Mouse (Mus musculus): ENCODE results near the gene Sh3bp1. TPM values are rescaled to one million over a fixed set of nuclear protein-coding genes. Genes with fewer than 3 reads are reported as not detected.

Sh3bp1 gene
- polyA plus RNA-seq, 1 experiment from 2014 or later = 15.1 TPM

- Histone ChIP-seq H3K9me3 (replicated peaks) (no peaks in the 10 kb centered on the region), H3K36me3 (peaks cover 30% of the 10 kb centered on the region), H3K4me1 (replicated peaks) (peaks cover 61% of the 10 kb centered on the region), H3K27me3 (no peaks in the 10 kb centered on the region), H3K4me2 (peak overlapping the region; percentile 75), H3K9ac (peak overlapping the region; percentile 71), H3K4me3 (peak overlapping the region; percentile 67), H3K27ac (peak overlapping the region; percentile 64)
- no peak for ATAC-seq (replicated peaks; ENCODE audit: insufficient number of reproducible peaks, insufficient read depth, low FRiP score, low read depth)
- WGBS = 17% methylated on average over 18 of the region's 18 CpGs
These were observed 1.2 kb downstream of the Sh3bp1 start for GRCm38 (mm10) chr15:78900585-78901421.

GRCm38 (mm10) chr15:78901422-78901789, 1.8 kb downstream of the Sh3bp1 start:
- Histone ChIP-seq H3K27me3 (no peaks in the 10 kb centered on the region), H3K4me3 (peak overlapping the region; percentile 67), H3K4me1 (replicated peaks) (peaks cover 57% of the 10 kb centered on the region), H3K9me3 (replicated peaks) (no peaks in the 10 kb centered on the region), H3K4me2 (peak overlapping the region; percentile 75), H3K9ac (peak overlapping the region; percentile 71; the same call in 1 of the 2 replicates), H3K27ac (peak overlapping the region; percentile 64; the same call in 1 of the 2 replicates), H3K36me3 (peaks cover 36% of the 10 kb centered on the region)
- ATAC-seq (replicated peaks; ENCODE audit: insufficient number of reproducible peaks, insufficient read depth, low FRiP score, low read depth) = no peak
- 59% methylated on average over 8 of the region's 8 CpGs for WGBS

GRCm38 (mm10) chr15:78903243-78903642, 3.7 kb downstream of the Sh3bp1 start:
- 7% methylated on average over 2 of the region's 2 CpGs for WGBS
- no peaks in the 10 kb centered on the region for H3K9me3 ChIP-seq (replicated peaks)
- H3K27me3 ChIP-seq = no peaks in the 10 kb centered on the region
- peak overlapping the region; percentile 40; the same call in 1 of the 2 replicates for H3K27ac ChIP-seq
- peak overlapping the region; percentile 8; the same call in 1 of the 2 replicates for H3K4me3 ChIP-seq
- no peak overlapping the region for H3K4me2 ChIP-seq
- no peak for ATAC-seq (replicated peaks; ENCODE audit: insufficient number of reproducible peaks, insufficient read depth, low FRiP score, low read depth)
- peak overlapping the region; percentile 51; the same call in 1 of the 2 replicates for H3K9ac ChIP-seq
- H3K36me3 ChIP-seq = peaks cover 55% of the 10 kb centered on the region
- peaks cover 38% of the 10 kb centered on the region for H3K4me1 ChIP-seq (replicated peaks)

GRCm38 (mm10) chr15:78908399-78908798, 8.8 kb downstream of the Sh3bp1 start:
- 82% methylated on average over 7 of the region's 7 CpGs for WGBS
- no peaks in the 10 kb centered on the region for H3K9me3 ChIP-seq (replicated peaks)
- H3K9ac ChIP-seq = no peak overlapping the region
- H3K27ac ChIP-seq = no peak overlapping the region
- ATAC-seq (replicated peaks; ENCODE audit: insufficient number of reproducible peaks, insufficient read depth, low FRiP score, low read depth) = no peak
- peaks cover 7% of the 10 kb centered on the region for H3K4me1 ChIP-seq (replicated peaks)
- H3K4me3 ChIP-seq = no peak overlapping the region
- H3K36me3 ChIP-seq = peaks cover 83% of the 10 kb centered on the region
- no peaks in the 10 kb centered on the region for H3K27me3 ChIP-seq
- no peak overlapping the region for H3K4me2 ChIP-seq

- Histone ChIP-seq H3K9ac (no peak overlapping the region), H3K36me3 (peaks cover 77% of the 10 kb centered on the region), H3K4me3 (no peak overlapping the region), H3K27me3 (no peaks in the 10 kb centered on the region), H3K9me3 (replicated peaks) (no peaks in the 10 kb centered on the region), H3K4me1 (replicated peaks) (peaks cover 7% of the 10 kb centered on the region), H3K4me2 (no peak overlapping the region), H3K27ac (no peak overlapping the region)
- 76% methylated on average over 8 of the region's 8 CpGs for WGBS
- ATAC-seq (replicated peaks; ENCODE audit: insufficient number of reproducible peaks, insufficient read depth, low FRiP score, low read depth) = no peak
These were observed 9.4 kb downstream of the Sh3bp1 start for GRCm38 (mm10) chr15:78908982-78909381.

GRCm38 (mm10) chr15:78912040-78912439, 12.5 kb downstream of the Sh3bp1 start:
- Histone ChIP-seq H3K9ac (no peak overlapping the region), H3K27me3 (no peaks in the 10 kb centered on the region), H3K9me3 (replicated peaks) (no peaks in the 10 kb centered on the region), H3K27ac (no peak overlapping the region), H3K4me3 (no peak overlapping the region), H3K36me3 (peaks cover 47% of the 10 kb centered on the region), H3K4me1 (replicated peaks) (peaks cover 32% of the 10 kb centered on the region), H3K4me2 (no peak overlapping the region)
- 33% methylated on average over 9 of the region's 9 CpGs for WGBS
- no peak for ATAC-seq (replicated peaks; ENCODE audit: insufficient number of reproducible peaks, insufficient read depth, low FRiP score, low read depth)

GRCm38 (mm10) chr15:78913632-78914090, 14.1 kb downstream of the Sh3bp1 start, which contains the start of gene Pdxp:
TSS of gene Pdxp (plus strand) at chr15:78913919.
- no peaks in the 10 kb centered on the region for H3K9me3 ChIP-seq (replicated peaks)
- peak within 1 kb of the TSS; percentile 76 for H3K9ac ChIP-seq
- H3K4me1 ChIP-seq (replicated peaks) = peaks cover 32% of the 10 kb centered on the region
- H3K27me3 ChIP-seq = no peaks in the 10 kb centered on the region
- ATAC-seq (replicated peaks; ENCODE audit: insufficient number of reproducible peaks, insufficient read depth, low FRiP score, low read depth) = peak; percentile 91
- H3K27ac ChIP-seq = peak within 1 kb of the TSS; percentile 83
- 0% methylated on average over 51 of the region's 51 CpGs for WGBS
- H3K4me3 ChIP-seq = peak within 1 kb of the TSS; percentile 74
- peak within 1 kb of the TSS; percentile 100 for H3K4me2 ChIP-seq
- peaks cover 31% of the 10 kb centered on the region for H3K36me3 ChIP-seq

- WGBS = under 1% methylated on average over 87 of the region's 87 CpGs
- ATAC-seq (replicated peaks; ENCODE audit: insufficient number of reproducible peaks, insufficient read depth, low FRiP score, low read depth) = peak; percentile 53
These were observed 14.7 kb downstream of the Sh3bp1 start for GRCm38 (mm10) chr15:78914091-78914822.

GRCm38 (mm10) chr15:78914823-78915659, 15.5 kb downstream of the Sh3bp1 start:
- H3K4me2 ChIP-seq = peak overlapping the region; percentile 100
- H3K9ac ChIP-seq = peak overlapping the region; percentile 76
- ATAC-seq (replicated peaks; ENCODE audit: insufficient number of reproducible peaks, insufficient read depth, low FRiP score, low read depth) = no peak
- no peaks in the 10 kb centered on the region for H3K27me3 ChIP-seq
- peaks cover 32% of the 10 kb centered on the region for H3K4me1 ChIP-seq (replicated peaks)
- H3K4me3 ChIP-seq = peak overlapping the region; percentile 74
- WGBS = 51% methylated on average over 8 of the region's 8 CpGs
- H3K9me3 ChIP-seq (replicated peaks) = no peaks in the 10 kb centered on the region
- no peak overlapping the region for H3K27ac ChIP-seq
- peaks cover 22% of the 10 kb centered on the region for H3K36me3 ChIP-seq

More at GRCm38 (mm10) chr15:78914091-78914822, 14.7 kb downstream of the Sh3bp1 start:
- Histone ChIP-seq H3K9me3 (replicated peaks) (no peaks in the 10 kb centered on the region), H3K4me2 (peak overlapping the region; percentile 100), H3K27me3 (no peaks in the 10 kb centered on the region), H3K36me3 (peaks cover 27% of the 10 kb centered on the region), H3K27ac (peak overlapping the region; percentile 83), H3K9ac (peak overlapping the region; percentile 76), H3K4me3 (peak overlapping the region; percentile 74), H3K4me1 (replicated peaks) (peaks cover 32% of the 10 kb centered on the region)

- Histone ChIP-seq H3K9me3 (replicated peaks) (no peaks in the 10 kb centered on the region), H3K4me1 (replicated peaks) (peaks cover 35% of the 10 kb centered on the region), H3K27me3 (no peaks in the 10 kb centered on the region), H3K36me3 (peaks cover 17% of the 10 kb centered on the region; the same call in 1 of the 2 replicates), H3K9ac (no peak overlapping the region), H3K4me2 (peak overlapping the region; percentile 100), H3K27ac (no peak overlapping the region), H3K4me3 (peak overlapping the region; percentile 74)
- 6% methylated on average over 8 of the region's 8 CpGs for WGBS
- no peak for ATAC-seq (replicated peaks; ENCODE audit: insufficient number of reproducible peaks, insufficient read depth, low FRiP score, low read depth)
These were observed 16.1 kb downstream of the Sh3bp1 start for GRCm38 (mm10) chr15:78915660-78916017.

Data from heart, embryonic 15.5 days (tissue).